Mouse (Mus musculus) activated CD4-positive, CD25-positive, alpha-beta regulatory T cell, adult 4 months (primary cell): ENCODE measurements around the gene Micall1. TPM values are rescaled to one million over a fixed set of nuclear protein-coding genes. Genes with fewer than 3 reads are reported as not detected.

Experiments used
- polyA plus RNA-seq, 2 experiments: library from polyadenylated mRNA; unstranded; fragments of 100-300 nt; shearing (Covaris generic); gene quantifications; one replicate each; pipeline ENCODE4 v1.2.1; 2017

Micall1 gene
- polyA plus RNA-seq, 2 experiments from 2014 or later, result 11.1 to 11.3 TPM

Other genes with a start within 250 kb of the Micall1 start
- gene Gga1, start 231.7 kb upstream of the Micall1 start, polyA plus RNA-seq, result 10 to 100 TPM; 13.8 to 18.1 TPM
- not detected for gene Gm49510, start 209.2 kb upstream of the Micall1 start, polyA plus RNA-seq
- 10 to 100 TPM; 43.8 to 75.5 TPM for gene Sh3bp1, start 209.1 kb upstream of the Micall1 start, polyA plus RNA-seq
- 1 to 10 TPM; 2.5 TPM for gene Pdxp, start 195.0 kb upstream of the Micall1 start, polyA plus RNA-seq
- gene Lgals1, start 182.2 kb upstream of the Micall1 start, polyA plus RNA-seq, result 1,000 to 10,000 TPM in 1 of 2 experiments, 100 to 1,000 TPM in 1; 804 to 1,171 TPM
- gene Nol12, start 174.0 kb upstream of the Micall1 start, polyA plus RNA-seq, result 10 to 100 TPM; 44.5 to 46.9 TPM
- gene Triobp, start 161.2 kb upstream of the Micall1 start, polyA plus RNA-seq, result 10 to 100 TPM; 18.6 to 30.9 TPM
- gene H1f0, start 80.4 kb upstream of the Micall1 start, polyA plus RNA-seq, result 10 to 100 TPM; 37.2 to 37.8 TPM
- not detected for gene Galr3, start 67.0 kb upstream of the Micall1 start, polyA plus RNA-seq
- gene Ankrd54, start 46.0 kb upstream of the Micall1 start, polyA plus RNA-seq, result 1 to 10 TPM; 7.4 to 8.1 TPM
- 100 to 1,000 TPM; 241 to 298 TPM for gene Eif3l, start 33.7 kb upstream of the Micall1 start, polyA plus RNA-seq
- 100 to 1,000 TPM; 105 to 132 TPM for gene Polr2f, start 32.1 kb downstream of the Micall1 start, polyA plus RNA-seq
- gene 1700088E04Rik, start 32.4 kb downstream of the Micall1 start, polyA plus RNA-seq, result 1 to 10 TPM; 7.0 to 7.3 TPM
- gene Sox10, start 56.3 kb downstream of the Micall1 start, polyA plus RNA-seq, result not detected
- gene Pick1, start 120.3 kb downstream of the Micall1 start, polyA plus RNA-seq, result 1 to 10 TPM; 7.2 to 9.7 TPM
- gene Gm49486, start 120.5 kb downstream of the Micall1 start, polyA plus RNA-seq, result under 1 TPM; 0.16 to 0.34 TPM
- not detected for gene Slc16a8, start 145.9 kb downstream of the Micall1 start, polyA plus RNA-seq
- under 1 TPM in 1 of 2 experiments, not detected in 1; 0.66 TPM for gene Baiap2l2, start 176.6 kb downstream of the Micall1 start, polyA plus RNA-seq
- 10 to 100 TPM; 10.3 to 12.3 TPM for gene Pla2g6, start 219.5 kb downstream of the Micall1 start, polyA plus RNA-seq
- 1 to 10 TPM; 1.9 to 3.7 TPM for gene Maff, start 237.7 kb downstream of the Micall1 start, polyA plus RNA-seq